Mouse (Mus musculus): ENCODE results near the gene Palld. TPM values are rescaled to one million over a fixed set of nuclear protein-coding genes. Genes with fewer than 3 reads are reported as not detected.

The Palld gene
- polyA plus RNA-seq, 1 experiment from 2014 or later = 7.2 TPM

DNA sequence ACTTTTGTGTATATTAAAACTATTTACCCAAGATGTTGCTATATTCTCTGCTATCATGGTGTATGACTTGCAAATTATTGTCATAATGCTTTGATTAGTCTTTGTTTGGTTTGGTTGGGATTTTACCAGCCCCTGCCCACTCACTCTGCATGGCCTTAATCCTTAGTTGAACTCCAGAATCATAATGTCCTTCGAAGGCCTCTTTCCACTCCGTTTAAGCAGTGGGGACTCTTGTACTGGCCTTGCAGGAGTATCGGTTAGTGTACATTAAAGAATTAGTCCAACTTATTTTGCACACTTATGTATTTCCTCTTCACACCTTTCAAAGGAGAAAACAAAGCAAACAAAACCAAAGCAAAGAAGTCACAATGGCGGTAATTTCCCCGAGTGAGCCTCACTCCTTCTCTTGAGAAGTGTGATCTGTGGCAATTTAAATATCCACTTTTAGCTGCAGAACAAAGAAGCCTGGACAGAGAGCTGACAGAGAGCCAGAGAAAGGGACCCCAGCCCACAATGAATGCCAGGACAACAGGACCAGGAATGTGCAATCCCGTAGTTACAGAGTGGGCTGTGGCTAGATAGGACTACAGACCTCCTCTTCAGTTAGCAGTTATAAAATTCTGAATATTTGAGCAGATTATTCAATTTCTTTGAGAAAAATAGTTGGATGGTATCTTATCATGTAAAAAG, 1.3 kb downstream of the Palld start:
- Histone ChIP-seq H3K36me3 (ENCODE audit: inconsistent target) (no peaks in the 10 kb centered on the region), H3K27ac (no peak overlapping the region), H3K4me3 (ENCODE audit: inconsistent target) (no peak overlapping the region), H3K79me2 (ENCODE audit: inconsistent target) (no peaks in the 10 kb centered on the region)
- 95% methylated on average over 6 of the region's 6 CpGs for WGBS (ENCODE audit: missing documents)

DNA sequence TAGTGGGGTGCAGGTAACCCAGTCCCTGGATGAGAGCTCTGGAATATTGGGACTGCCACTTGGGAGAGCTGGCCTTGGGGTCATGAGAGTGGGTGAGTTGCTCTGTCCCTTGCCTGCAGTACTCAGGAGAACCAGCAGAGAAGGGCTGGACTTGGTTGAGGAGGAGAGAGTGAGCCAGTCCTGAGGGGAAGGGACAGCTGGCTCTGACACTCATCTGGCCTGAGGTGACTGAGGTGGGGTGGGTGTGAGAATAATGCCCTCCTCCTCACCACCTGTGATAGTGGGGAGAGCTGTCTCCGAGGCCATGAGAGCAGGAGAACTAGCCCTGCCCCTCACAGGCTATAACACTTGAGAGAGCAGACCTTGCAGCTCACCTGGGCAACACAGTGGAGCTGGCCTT, 5.1 kb downstream of the Palld start:
- Histone ChIP-seq H3K27ac (no peak overlapping the region), H3K79me2 (ENCODE audit: inconsistent target) (no peaks in the 10 kb centered on the region), H3K36me3 (ENCODE audit: inconsistent target) (no peaks in the 10 kb centered on the region), H3K4me3 (ENCODE audit: inconsistent target) (no peak overlapping the region)
- WGBS (ENCODE audit: missing documents) = 83% methylated on average over 1 of the region's 1 CpGs

DNA sequence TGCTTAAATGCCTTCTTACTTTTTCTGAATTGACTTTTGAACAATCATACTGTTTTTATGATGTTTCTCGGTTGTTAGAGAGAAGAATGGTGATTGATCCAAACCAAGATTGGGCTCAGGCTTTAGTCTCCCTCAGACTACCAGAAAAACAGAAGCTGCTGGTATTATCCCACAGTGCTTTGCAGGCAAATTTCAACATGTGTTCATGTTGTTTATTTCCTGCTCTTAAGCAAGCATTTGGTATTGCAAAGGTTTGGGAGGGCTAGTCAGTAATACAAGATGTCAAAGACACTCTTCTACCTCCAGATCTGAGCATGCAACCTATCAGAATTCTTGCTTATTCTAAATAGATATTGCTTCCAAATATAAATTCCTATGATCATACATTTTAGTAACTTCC, 5.7 kb downstream of the Palld start:
- Histone ChIP-seq H3K79me2 (ENCODE audit: inconsistent target) (no peaks in the 10 kb centered on the region), H3K36me3 (ENCODE audit: inconsistent target) (no peaks in the 10 kb centered on the region), H3K27ac (no peak overlapping the region), H3K4me3 (ENCODE audit: inconsistent target) (no peak overlapping the region)
- 77% methylated on average over 1 of the region's 1 CpGs for WGBS (ENCODE audit: missing documents)

DNA sequence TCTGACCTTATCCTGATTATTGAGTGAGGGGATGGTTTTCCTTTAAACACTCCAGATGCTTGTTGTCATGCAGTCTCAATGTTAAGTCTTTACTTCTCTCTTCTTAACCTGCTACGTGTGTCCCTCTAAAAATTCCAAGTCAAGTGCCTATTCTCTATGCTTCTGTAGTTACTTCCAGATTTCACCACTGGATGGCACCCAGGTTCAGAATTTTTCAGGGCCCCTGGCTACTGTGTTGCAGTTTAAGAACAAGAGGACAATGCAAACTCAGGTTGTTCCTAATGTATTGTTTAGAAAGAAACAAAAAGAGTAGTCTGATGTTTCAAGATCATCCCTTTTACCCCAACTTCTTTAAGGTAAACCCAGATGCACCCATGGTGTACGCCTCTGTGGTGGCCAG, 8.4 kb downstream of the Palld start:
- no peaks in the 10 kb centered on the region for H3K36me3 ChIP-seq (ENCODE audit: inconsistent target)

DNA sequence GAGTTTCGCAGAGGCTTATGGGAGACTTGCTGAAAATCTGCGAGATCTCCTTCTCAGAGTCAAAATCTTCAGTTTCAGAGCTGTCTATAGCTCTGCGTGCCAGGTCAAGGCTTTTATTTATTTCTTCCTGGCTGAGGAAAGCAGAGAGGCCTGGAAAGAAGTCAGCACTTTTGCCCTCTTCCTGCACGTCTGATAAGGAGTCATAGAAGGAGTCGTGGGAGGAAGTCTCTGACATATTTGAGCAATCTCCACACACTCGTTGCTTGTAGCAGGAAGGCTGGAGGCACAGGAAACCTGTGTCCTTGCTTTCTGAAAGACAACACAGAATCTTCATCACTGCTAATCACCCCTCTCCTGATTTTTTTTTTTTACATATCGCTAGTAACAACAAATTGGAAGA, 24.9 kb downstream of the Palld start:
- no peak overlapping the region for H3K4me3 ChIP-seq (ENCODE audit: inconsistent target)
- H3K27ac ChIP-seq = no peak overlapping the region
- WGBS (ENCODE audit: missing documents) = 16% methylated on average over 7 of the region's 7 CpGs
- no peaks in the 10 kb centered on the region for H3K36me3 ChIP-seq (ENCODE audit: inconsistent target)
- no peaks in the 10 kb centered on the region for H3K79me2 ChIP-seq (ENCODE audit: inconsistent target)

More for the DNA sequence above, 8.4 kb downstream of the Palld start:
- Histone ChIP-seq H3K27ac (no peak overlapping the region), H3K79me2 (ENCODE audit: inconsistent target) (no peaks in the 10 kb centered on the region), H3K4me3 (ENCODE audit: inconsistent target) (no peak overlapping the region)
- WGBS (ENCODE audit: missing documents) = 60% methylated on average over 2 of the region's 2 CpGs

DNA sequence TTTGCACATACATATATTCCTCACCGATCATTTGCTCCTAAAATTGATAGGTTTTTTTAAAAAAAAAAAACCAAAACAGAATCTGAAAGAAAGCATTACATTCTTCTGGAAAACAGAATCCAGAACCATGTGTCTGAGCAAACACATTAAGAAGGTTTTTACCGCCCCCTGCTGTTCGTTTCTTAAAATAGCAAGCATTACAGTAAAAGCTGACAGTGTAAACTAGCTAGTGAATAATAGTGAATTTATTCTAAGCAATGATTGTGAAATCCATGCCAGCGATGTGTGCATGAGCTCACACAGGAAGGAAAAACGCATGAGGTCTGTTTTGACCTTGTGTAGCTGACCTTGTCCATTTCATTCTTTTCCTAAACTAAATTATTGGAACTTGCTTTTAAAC, 27.2 kb downstream of the Palld start:
- Histone ChIP-seq H3K27ac (no peak overlapping the region), H3K4me3 (ENCODE audit: inconsistent target) (no peak overlapping the region), H3K79me2 (ENCODE audit: inconsistent target) (no peaks in the 10 kb centered on the region), H3K36me3 (ENCODE audit: inconsistent target) (no peaks in the 10 kb centered on the region)
- WGBS (ENCODE audit: missing documents) = 9% methylated on average over 5 of the region's 5 CpGs

DNA sequence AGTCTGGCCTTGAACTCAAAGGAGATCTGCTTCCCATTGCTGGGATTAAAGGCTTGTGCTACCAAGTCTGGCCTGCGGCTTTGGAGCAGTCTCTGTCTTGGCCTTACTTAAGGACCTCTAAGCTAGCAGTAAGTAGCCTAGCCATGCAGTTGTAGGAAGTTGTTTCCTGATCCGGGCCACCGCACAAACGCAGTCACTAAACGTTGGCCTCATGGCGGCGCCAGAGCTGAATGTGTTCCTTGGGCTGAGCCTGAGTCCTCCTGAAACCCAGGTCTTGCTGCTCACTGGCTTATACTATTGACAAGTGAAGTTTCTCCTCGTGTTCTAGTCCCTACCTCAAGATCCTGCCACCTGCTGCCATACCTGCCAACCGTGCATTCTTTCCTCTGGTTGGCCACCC, 28.5 kb downstream of the Palld start:
- Histone ChIP-seq H3K4me3 (ENCODE audit: inconsistent target) (no peak overlapping the region), H3K27ac (no peak overlapping the region), H3K36me3 (ENCODE audit: inconsistent target) (no peaks in the 10 kb centered on the region), H3K79me2 (ENCODE audit: inconsistent target) (no peaks in the 10 kb centered on the region)
- WGBS (ENCODE audit: missing documents) = 80% methylated on average over 9 of the region's 9 CpGs

DNA sequence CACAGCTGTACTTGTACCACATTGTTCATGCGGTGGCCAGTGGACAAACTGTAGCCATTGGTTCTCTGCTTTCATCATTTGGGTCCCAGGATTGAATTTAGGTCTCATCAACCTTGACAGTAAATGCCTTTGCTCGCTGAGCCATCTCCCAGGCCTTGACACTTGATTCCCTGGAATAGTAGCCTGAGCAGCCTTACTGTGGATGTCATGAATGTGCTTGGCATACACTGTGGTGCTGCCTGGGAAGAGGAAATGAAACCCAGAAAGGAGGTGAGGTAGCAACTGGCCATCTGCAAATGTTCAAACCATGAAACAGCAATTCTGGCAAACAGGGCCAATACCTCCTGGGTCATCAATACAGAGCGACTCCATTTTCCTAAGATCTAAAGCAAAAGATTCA, 34.0 kb downstream of the Palld start:
- 92% methylated on average over 3 of the region's 3 CpGs for WGBS (ENCODE audit: missing documents)
- no peak overlapping the region for H3K4me3 ChIP-seq (ENCODE audit: inconsistent target)
- H3K79me2 ChIP-seq (ENCODE audit: inconsistent target) = no peaks in the 10 kb centered on the region
- H3K27ac ChIP-seq = no peak overlapping the region
- no peaks in the 10 kb centered on the region for H3K36me3 ChIP-seq (ENCODE audit: inconsistent target)

DNA sequence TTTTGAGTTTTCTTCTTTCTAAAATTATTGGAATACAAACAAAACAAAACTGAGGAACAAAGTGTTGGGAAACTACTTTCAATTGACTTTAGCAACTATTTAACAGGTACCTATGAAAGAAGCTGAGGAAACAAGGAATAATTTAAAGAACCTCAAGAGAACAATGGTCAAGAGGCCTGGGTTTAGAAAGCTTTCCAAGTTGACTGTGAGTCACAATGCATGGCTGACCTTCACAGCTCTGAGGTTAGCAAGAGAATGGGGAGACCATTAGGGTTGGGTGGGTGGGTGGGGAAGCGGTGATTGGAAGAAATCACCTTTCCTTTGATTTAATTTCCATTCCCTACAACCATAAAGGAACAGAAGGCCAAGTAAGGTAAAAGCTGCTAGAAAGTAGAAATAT, 35.6 kb downstream of the Palld start:
- Histone ChIP-seq H3K79me2 (ENCODE audit: inconsistent target) (no peaks in the 10 kb centered on the region), H3K27ac (no peak overlapping the region), H3K4me3 (ENCODE audit: inconsistent target) (no peak overlapping the region), H3K36me3 (ENCODE audit: inconsistent target) (no peaks in the 10 kb centered on the region)
- WGBS (ENCODE audit: missing documents) = 86% methylated on average over 1 of the region's 1 CpGs

DNA sequence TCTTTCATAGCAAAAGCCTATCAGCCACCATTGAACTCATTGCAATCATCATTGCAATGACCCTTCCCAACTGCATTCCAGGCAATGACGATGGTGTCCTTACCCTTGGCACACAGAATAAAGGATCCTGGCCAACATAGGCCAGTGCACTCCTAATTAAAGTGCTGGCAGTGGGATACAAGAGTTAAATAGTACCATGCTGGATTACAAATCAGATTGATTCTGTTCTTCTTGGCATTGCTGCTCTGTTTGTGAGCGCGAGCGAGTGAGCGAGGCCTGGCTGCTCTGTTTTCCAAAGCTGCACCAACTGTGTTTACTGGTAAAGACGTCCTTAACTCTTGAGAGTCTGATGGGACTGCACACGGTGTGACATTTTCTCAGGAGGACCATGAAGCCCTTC, 37.1 kb downstream of the Palld start:
- Histone ChIP-seq H3K27ac (no peak overlapping the region), H3K36me3 (ENCODE audit: inconsistent target) (no peaks in the 10 kb centered on the region), H3K79me2 (ENCODE audit: inconsistent target) (no peaks in the 10 kb centered on the region), H3K4me3 (ENCODE audit: inconsistent target) (no peak overlapping the region)
- WGBS (ENCODE audit: missing documents) = 95% methylated on average over 6 of the region's 7 CpGs

DNA sequence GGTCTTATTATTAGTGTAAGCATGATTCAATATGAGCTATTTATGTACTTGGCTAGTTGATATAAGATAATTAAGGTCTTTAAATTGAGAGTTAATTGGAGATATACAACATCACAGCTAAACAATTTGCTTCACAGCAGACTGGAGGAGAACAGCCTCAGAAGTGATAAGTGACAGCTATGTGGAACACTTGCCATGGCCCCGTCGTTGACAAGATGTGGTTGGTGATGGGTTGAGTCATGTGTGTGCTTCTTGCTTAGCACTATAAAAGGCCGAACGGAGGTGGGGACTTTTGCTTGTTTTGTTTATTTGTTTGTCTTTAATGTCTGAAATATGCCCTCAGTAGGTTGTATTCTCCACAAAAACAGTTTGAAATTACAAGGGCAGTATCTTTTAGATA, 51.2 kb downstream of the Palld start:
- Histone ChIP-seq H3K36me3 (ENCODE audit: inconsistent target) (no peaks in the 10 kb centered on the region), H3K79me2 (ENCODE audit: inconsistent target) (no peaks in the 10 kb centered on the region), H3K4me3 (ENCODE audit: inconsistent target) (no peak overlapping the region), H3K27ac (no peak overlapping the region)
- WGBS (ENCODE audit: missing documents) = 87% methylated on average over 4 of the region's 4 CpGs

DNA sequence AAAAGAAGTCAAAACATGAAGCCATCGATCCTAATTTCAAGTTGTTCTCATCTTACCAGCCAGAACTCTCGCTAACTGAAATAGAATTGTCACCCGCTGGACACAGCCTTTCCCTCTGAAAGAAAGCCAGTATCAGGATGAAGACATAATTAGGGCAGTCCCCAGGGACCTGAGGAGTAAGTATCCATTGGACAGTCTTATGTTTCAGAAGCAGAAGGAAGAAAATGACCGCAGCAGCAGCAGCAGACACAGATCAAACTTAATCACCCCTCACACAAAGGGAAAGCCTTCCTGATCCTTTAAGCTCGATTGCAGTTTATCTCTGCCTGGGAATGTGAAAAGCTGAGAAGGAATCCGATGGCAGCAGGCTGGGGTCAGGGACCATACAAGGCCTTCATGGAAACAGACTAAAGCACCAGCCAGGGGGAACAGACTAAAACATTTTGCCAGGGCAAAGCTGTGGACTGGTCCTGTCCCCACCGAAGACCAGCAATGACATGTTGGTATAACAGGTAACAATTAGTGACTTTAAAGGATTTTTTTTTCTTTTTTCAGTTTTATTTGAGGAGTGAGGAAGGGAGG, 53.8 kb downstream of the Palld start:
- Histone ChIP-seq H3K4me3 (ENCODE audit: inconsistent target) (no peak overlapping the region), H3K36me3 (ENCODE audit: inconsistent target) (no peaks in the 10 kb centered on the region), H3K79me2 (ENCODE audit: inconsistent target) (no peaks in the 10 kb centered on the region), H3K27ac (no peak overlapping the region)
- WGBS (ENCODE audit: missing documents) = 93% methylated on average over 7 of the region's 7 CpGs

DNA sequence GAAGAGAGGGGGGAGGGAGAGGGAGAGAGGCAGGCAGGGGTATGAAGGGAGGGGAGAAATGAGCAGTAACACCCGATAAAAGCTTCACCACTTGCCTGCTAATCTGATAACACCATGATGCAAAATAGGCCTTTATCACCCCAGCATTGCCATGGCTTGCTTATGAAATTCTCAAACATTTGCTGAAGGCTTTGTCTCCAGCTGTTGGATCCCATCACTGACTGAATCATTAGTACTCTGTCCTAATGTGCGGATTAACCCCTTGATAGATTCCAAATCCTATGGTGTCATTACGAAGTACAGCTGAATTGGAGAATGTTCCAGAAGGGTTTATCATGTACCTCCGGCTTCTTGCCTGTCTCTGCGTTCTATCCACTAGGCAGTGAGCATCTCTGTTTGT, 55.0 kb downstream of the Palld start:
- 88% methylated on average over 5 of the region's 5 CpGs for WGBS (ENCODE audit: missing documents)
- Histone ChIP-seq H3K4me3 (ENCODE audit: inconsistent target) (no peak overlapping the region), H3K79me2 (ENCODE audit: inconsistent target) (no peaks in the 10 kb centered on the region)

DNA sequence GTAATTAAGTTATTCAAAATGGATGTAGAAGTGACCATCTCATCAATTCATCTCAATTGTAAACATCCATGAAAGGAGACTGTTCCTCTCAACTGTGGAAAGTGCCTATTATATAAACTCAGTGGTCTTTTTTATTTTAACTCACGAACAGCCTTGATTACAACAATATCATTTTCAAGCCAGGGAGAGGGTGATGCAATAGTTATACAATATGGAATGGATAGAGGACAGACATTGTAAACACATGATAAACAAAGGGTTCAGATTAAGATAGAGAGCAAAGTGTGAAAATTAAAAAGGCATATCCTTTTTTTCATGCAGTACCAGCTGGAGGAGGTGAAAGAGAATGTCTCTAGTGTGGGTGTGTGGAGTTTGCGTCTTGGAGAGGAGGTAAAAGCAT, 57.5 kb downstream of the Palld start:
- Histone ChIP-seq H3K4me3 (ENCODE audit: inconsistent target) (no peak overlapping the region), H3K27ac (no peak overlapping the region), H3K36me3 (ENCODE audit: inconsistent target) (no peaks in the 10 kb centered on the region), H3K79me2 (ENCODE audit: inconsistent target) (no peaks in the 10 kb centered on the region)
- WGBS (ENCODE audit: missing documents) = 84% methylated on average over 2 of the region's 2 CpGs

More for the DNA sequence above, 55.0 kb downstream of the Palld start:
- Histone ChIP-seq H3K36me3 (ENCODE audit: inconsistent target) (no peaks in the 10 kb centered on the region), H3K27ac (no peak overlapping the region)

DNA sequence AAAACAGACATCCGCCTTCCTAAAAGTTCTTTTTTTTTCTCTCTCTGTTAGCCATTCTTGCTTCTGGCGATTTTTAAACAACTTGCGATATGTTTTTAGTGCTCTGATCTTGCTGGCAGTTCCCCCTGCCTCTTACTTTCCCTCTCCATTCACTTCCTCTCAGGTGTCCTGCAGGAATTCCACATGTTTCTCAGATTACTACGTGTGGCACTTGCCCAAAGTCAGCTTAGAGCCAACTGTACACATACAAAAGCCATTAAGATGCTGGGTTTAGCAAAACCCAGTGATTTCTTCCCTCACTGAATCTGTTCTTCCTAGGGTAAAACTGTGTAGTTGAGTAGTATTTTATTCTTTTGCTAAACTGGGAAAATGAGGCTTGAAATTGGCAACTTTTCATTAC, 57.9 kb downstream of the Palld start:
- no peak overlapping the region for H3K4me3 ChIP-seq (ENCODE audit: inconsistent target)
- no peaks in the 10 kb centered on the region for H3K79me2 ChIP-seq (ENCODE audit: inconsistent target)
- WGBS (ENCODE audit: missing documents) = 93% methylated on average over 4 of the region's 4 CpGs
- H3K36me3 ChIP-seq (ENCODE audit: inconsistent target) = no peaks in the 10 kb centered on the region
- H3K27ac ChIP-seq = no peak overlapping the region

DNA sequence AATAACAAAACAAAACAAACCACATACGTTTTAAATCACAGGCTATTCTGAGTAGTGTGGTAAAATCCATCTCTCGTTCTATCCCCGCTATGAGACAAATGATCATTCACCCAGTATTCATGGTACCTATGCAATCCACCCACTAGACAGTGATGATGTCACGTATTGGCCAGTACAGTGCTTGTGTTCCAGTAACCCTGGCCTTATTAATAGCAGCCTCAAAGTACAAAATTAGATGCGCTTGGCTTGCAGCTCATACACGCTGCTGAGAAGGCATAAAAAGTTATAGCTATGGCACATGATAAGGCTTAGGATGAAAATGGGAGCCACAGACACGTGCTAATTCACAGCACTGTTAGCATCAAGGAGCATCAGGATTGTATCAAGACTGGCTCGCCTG, 58.7 kb downstream of the Palld start:
- 94% methylated on average over 8 of the region's 8 CpGs for WGBS (ENCODE audit: missing documents)
- H3K27ac ChIP-seq = no peak overlapping the region

More for the DNA sequence above, 58.7 kb downstream of the Palld start:
- no peaks in the 10 kb centered on the region for H3K79me2 ChIP-seq (ENCODE audit: inconsistent target)
- no peak overlapping the region for H3K4me3 ChIP-seq (ENCODE audit: inconsistent target)
- H3K36me3 ChIP-seq (ENCODE audit: inconsistent target) = no peaks in the 10 kb centered on the region

All from macrophage (primary cell).